Mouse (Mus musculus) embryo, embryonic 9.5 days (tissue): Measurements from ENCODE around the gene Ccl4.

Experiments used
- DNase-seq: peaks from one replicate; pipeline ENCODE4 v3.0.0-alpha.2; 2017; ENCODE audit errors: extremely low spot score

Gene Ccl4

GRCm38 (mm10) chr11:83662204-83662603 lies at the start of gene Ccl4:
Gene Ccl4, plus strand, starts transcription at chr11:83662584.
- DNase-seq: no peak

GRCm38 (mm10) chr11:83616586-83616985 lies 45.8 kb upstream of the Ccl4 start:
- DNase-seq: no peak

- DNase-seq: no peak
Measured at GRCm38 (mm10) chr11:83618238-83618637, 44.1 kb upstream of the Ccl4 start.

- no peak for DNase-seq
Measured at GRCm38 (mm10) chr11:83619037-83619436, 43.3 kb upstream of the Ccl4 start.

- DNase-seq: no peak
Measured at GRCm38 (mm10) chr11:83623586-83623985, 38.8 kb upstream of the Ccl4 start.

- no peak for DNase-seq
Measured at GRCm38 (mm10) chr11:83628808-83629207, 33.6 kb upstream of the Ccl4 start.

- no peak for DNase-seq
Measured at GRCm38 (mm10) chr11:83630630-83631029, 31.8 kb upstream of the Ccl4 start.

- DNase-seq: no peak
Measured at GRCm38 (mm10) chr11:83631065-83631464, 31.3 kb upstream of the Ccl4 start.

- DNase-seq: no peak
Measured at GRCm38 (mm10) chr11:83632744-83633143, 29.6 kb upstream of the Ccl4 start.

- DNase-seq: no peak
Measured at GRCm38 (mm10) chr11:83634425-83634824, 28.0 kb upstream of the Ccl4 start.

GRCm38 (mm10) chr11:83634898-83635297 lies 27.5 kb upstream of the Ccl4 start:
- no peak for DNase-seq

- no peak for DNase-seq
Measured at GRCm38 (mm10) chr11:83636742-83637235, 25.6 kb upstream of the Ccl4 start.

- DNase-seq: no peak
Measured at GRCm38 (mm10) chr11:83638934-83639333, 23.4 kb upstream of the Ccl4 start.

- DNase-seq: no peak
Measured at GRCm38 (mm10) chr11:83639533-83639932, 22.9 kb upstream of the Ccl4 start.

GRCm38 (mm10) chr11:83640141-83640540 lies 22.2 kb upstream of the Ccl4 start:
- no peak for DNase-seq

- DNase-seq: no peak
Measured at GRCm38 (mm10) chr11:83641216-83641615, 21.2 kb upstream of the Ccl4 start.

- no peak for DNase-seq
Measured at GRCm38 (mm10) chr11:83645521-83645920, 16.9 kb upstream of the Ccl4 start, which contains the start of gene Rpl9-ps1. Gene Rpl9-ps1, minus strand, starts transcription at chr11:83645621.

GRCm38 (mm10) chr11:83646356-83647149 lies 15.8 kb upstream of the Ccl4 start:
- no peak for DNase-seq

GRCm38 (mm10) chr11:83649305-83649841 lies 13.0 kb upstream of the Ccl4 start, which contains the start of gene Ccl3:
Gene Ccl3, minus strand, starts transcription at chr11:83649355.
- DNase-seq: no peak

GRCm38 (mm10) chr11:83654606-83655005 lies 7.8 kb upstream of the Ccl4 start:
- DNase-seq: no peak

- DNase-seq: no peak
Measured at GRCm38 (mm10) chr11:83657508-83657907, 4.9 kb upstream of the Ccl4 start.

- no peak for DNase-seq
Measured at GRCm38 (mm10) chr11:83658797-83659196, 3.6 kb upstream of the Ccl4 start.

GRCm38 (mm10) chr11:83663532-83663931 lies 1.1 kb downstream of the Ccl4 start:
- DNase-seq: no peak
